Mouse (Mus musculus) neural tube, embryonic 10.5 days (tissue): Measurements from ENCODE around the gene Dnmt1.

Experiments
- DNase-seq: peaks from one replicate; pipeline ENCODE4 v3.0.0-alpha.2; 2017; ENCODE audit warnings: low spot score; ENCODE audit errors: extremely low spot score

The Dnmt1 gene

GRCm38 (mm10) chr9:20943911-20944310, 15.8 kb downstream of the Dnmt1 start:
- peak; percentile 18 for DNase-seq

GRCm38 (mm10) chr9:20943396-20943795, 16.3 kb downstream of the Dnmt1 start:
- DNase-seq = no peak

- DNase-seq = no peak
These were observed 36.4 kb downstream of the Dnmt1 start for GRCm38 (mm10) chr9:20923258-20923657.

GRCm38 (mm10) chr9:20916160-20916559, 43.5 kb downstream of the Dnmt1 start:
- DNase-seq = no peak

GRCm38 (mm10) chr9:20909948-20910347, 49.7 kb downstream of the Dnmt1 start:
- DNase-seq = no peak

GRCm38 (mm10) chr9:20902174-20902491, 57.6 kb downstream of the Dnmt1 start:
- DNase-seq = no peak

GRCm38 (mm10) chr9:20901466-20902173, 58.1 kb downstream of the Dnmt1 start:
- no peak for DNase-seq

- peak; percentile 86 for DNase-seq
These were observed 61.1 kb downstream of the Dnmt1 start, which contains the start of gene Eif3g for GRCm38 (mm10) chr9:20898511-20899073. Gene Eif3g (minus strand): TSS chr9:20898623.

- DNase-seq = no peak
These were observed 61.8 kb downstream of the Dnmt1 start for GRCm38 (mm10) chr9:20897736-20898510.

GRCm38 (mm10) chr9:20895382-20895781, 64.3 kb downstream of the Dnmt1 start:
- no peak for DNase-seq

- no peak for DNase-seq
These were observed 65.1 kb downstream of the Dnmt1 start for GRCm38 (mm10) chr9:20894629-20895028.

- no peak for DNase-seq
These were observed 65.9 kb downstream of the Dnmt1 start for GRCm38 (mm10) chr9:20893590-20894343.

GRCm38 (mm10) chr9:20893069-20893468, 66.6 kb downstream of the Dnmt1 start:
- no peak for DNase-seq

- no peak for DNase-seq
These were observed 67.5 kb downstream of the Dnmt1 start for GRCm38 (mm10) chr9:20892104-20892653.

- no peak for DNase-seq
These were observed 68.2 kb downstream of the Dnmt1 start for GRCm38 (mm10) chr9:20891339-20892103.

GRCm38 (mm10) chr9:20890411-20890810, 69.3 kb downstream of the Dnmt1 start:
- no peak for DNase-seq

GRCm38 (mm10) chr9:20889185-20890141, 70.2 kb downstream of the Dnmt1 start:
- DNase-seq = no peak

- DNase-seq = no peak
These were observed 71.3 kb downstream of the Dnmt1 start for GRCm38 (mm10) chr9:20888386-20888765.

- DNase-seq = peak; percentile 96
These were observed 71.8 kb downstream of the Dnmt1 start, which contains the start of gene Ppan for GRCm38 (mm10) chr9:20887704-20888385. Gene Ppan (plus strand): TSS chr9:20888175.
